Mouse (Mus musculus) stomach, embryonic 16.5 days (tissue): ENCODE measurements around the gene Gabrr2. TPM values are rescaled to one million over a fixed set of nuclear protein-coding genes. Genes with fewer than 3 reads are reported as not detected.
"Not testable (repeated sequence)": the region's sequence is repeated elsewhere in the genome, so short reads cannot be mapped to it uniquely, and the experiment has no call there.

Source experiments
- ATAC-seq: fragments of 200-750 bp; cut with Nextera tagmentation; 2 replicates; pipeline ENCODE4 v1.8.0; 2017; ENCODE audit warnings: moderate number of reproducible peaks, moderate TSS enrichment; ENCODE audit not compliant: insufficient read depth, low FRiP score
- H3K27ac ChIP-seq: fragments of 300-500 bp; sonication (generic); 2 replicates; pipeline ENCODE4 v1.5.1; 2014; ENCODE audit warnings: low read length
- H3K27me3 ChIP-seq: fragments of 300-500 bp; sonication (generic); 2 replicates; pipeline ENCODE4 v1.6.1; 2014; ENCODE audit warnings: low read length, control low read depth, mixed read lengths; ENCODE audit not compliant: control insufficient read depth, insufficient read depth
- H3K36me3 ChIP-seq: fragments of 300-500 bp; sonication (generic); 2 replicates; pipeline ENCODE4 v1.6.1; 2014; ENCODE audit warnings: low read length; ENCODE audit not compliant: control insufficient read depth, insufficient read depth
- H3K4me1 ChIP-seq: fragments of 300-500 bp; sonication (generic); 2 replicates; pipeline ENCODE4 v1.6.1; 2014; ENCODE audit warnings: low read length, control low read depth, mixed read lengths; ENCODE audit not compliant: control insufficient read depth, insufficient read depth
- H3K4me2 ChIP-seq: fragments of 300-500 bp; sonication (generic); 2 replicates; pipeline ENCODE4 v1.6.1; 2014; ENCODE audit warnings: low read depth, low read length, mixed read lengths
- H3K4me3 ChIP-seq: fragments of 300-500 bp; sonication (generic); replicated peaks from 2 replicates; pipeline ENCODE4 v1.5.1; 2014; ENCODE audit warnings: mild to moderate bottlenecking, low read length
- H3K9ac ChIP-seq: fragments of 300-500 bp; sonication (generic); 2 replicates; pipeline ENCODE4 v1.6.1; 2014; ENCODE audit warnings: low read length
- H3K9me3 ChIP-seq: fragments of 300-500 bp; sonication (generic); replicated peaks from 2 replicates; pipeline ENCODE4 v1.6.1; 2016; ENCODE audit warnings: low read length, control low read depth; ENCODE audit not compliant: control insufficient read depth
- WGBS: fragments of 180-500 bp; shearing (Covaris S2); extraction: QIAGEN DNeasy Blood & Tissue Kit; methylation state at CpG from one replicate; pipeline ENCODE4 v1.1.7; 2014; 5-methylcytosine and 5-hydroxymethylcytosine counted together
- polyA plus RNA-seq: library from polyadenylated mRNA; unstranded; fragments of >200 nt; fragmentation: Nextera tagmentation; extraction: Ambion mirVana; gene quantifications from 2 replicates; pipeline ENCODE4 v1.2.1, GENCODE M21; 2015

Gabrr2 gene
- polyA plus RNA-seq, 1 experiment from 2014 or later = 0.36 TPM

GRCm38 (mm10) chr4:33119118-33119517 is 56.3 kb downstream of the Gabrr2 start:
- H3K27me3 ChIP-seq = not testable (repeated sequence)

GRCm38 (mm10) chr4:33124493-33124892 is 61.7 kb downstream of the Gabrr2 start:
- ATAC-seq = no peak
- Histone ChIP-seq H3K4me3 (no peak overlapping the region), H3K4me1 (no peaks in the 10 kb centered on the region; the same call in 1 of the 2 replicates), H3K9ac (no peak overlapping the region), H3K27ac (no peak overlapping the region), H3K4me2 (no peak overlapping the region), H3K27me3 (no peaks in the 10 kb centered on the region), H3K36me3 (no peaks in the 10 kb centered on the region), H3K9me3 (no peaks in the 10 kb centered on the region)
- 82% methylated on average over 6 of the region's 6 CpGs for WGBS

More at GRCm38 (mm10) chr4:33119118-33119517, 56.3 kb downstream of the Gabrr2 start:
- not testable (repeated sequence) for H3K4me2 ChIP-seq, H3K27ac ChIP-seq, H3K4me1 ChIP-seq, H3K9me3 ChIP-seq, H3K9ac ChIP-seq, ATAC-seq, H3K4me3 ChIP-seq, H3K36me3 ChIP-seq
- 5% methylated on average over 3 of the region's 3 CpGs for WGBS

- H3K27ac ChIP-seq = no peak overlapping the region
- no peaks in the 10 kb centered on the region for H3K9me3 ChIP-seq
- 52% methylated on average over 10 of the region's 10 CpGs for WGBS
- no peak for ATAC-seq
- H3K9ac ChIP-seq = no peak overlapping the region
- no peak overlapping the region for H3K4me3 ChIP-seq
- no peak overlapping the region for H3K4me2 ChIP-seq
- no peaks in the 10 kb centered on the region; the same call in 1 of the 2 replicates for H3K4me1 ChIP-seq
- no peaks in the 10 kb centered on the region for H3K36me3 ChIP-seq
- H3K27me3 ChIP-seq = no peaks in the 10 kb centered on the region
Observed at GRCm38 (mm10) chr4:33125409-33126084, 62.7 kb downstream of the Gabrr2 start.

- H3K4me3 ChIP-seq = no peak within 1 kb of the TSS
- no peak within 1 kb of the TSS for H3K4me2 ChIP-seq
- ATAC-seq = no peak
- no peaks in the 10 kb centered on the region for H3K27me3 ChIP-seq
- no peaks in the 10 kb centered on the region for H3K9me3 ChIP-seq
- H3K4me1 ChIP-seq = no peaks in the 10 kb centered on the region
- no peaks in the 10 kb centered on the region for H3K36me3 ChIP-seq
- WGBS = 45% methylated on average over 11 of the region's 11 CpGs
- H3K27ac ChIP-seq = no peak within 1 kb of the TSS
- no peak within 1 kb of the TSS for H3K9ac ChIP-seq
Observed at GRCm38 (mm10) chr4:33132221-33132620, 69.4 kb downstream of the Gabrr2 start, which contains the start of gene Gabrr1. Gene Gabrr1 (plus strand): TSS chr4:33132521.

Other genes starting within 250 kb of the Gabrr2 start
- 5.6 and 6.3 TPM in 2 replicates for gene Ankrd6, start 112.2 kb upstream of the Gabrr2 start, polyA plus RNA-seq
- 4.0 and 7.5 TPM in 2 replicates for gene Rragd, start 80.0 kb upstream of the Gabrr2 start, polyA plus RNA-seq
- 44.3 and 48.9 TPM in 2 replicates for gene Ube2j1, start 31.6 kb upstream of the Gabrr2 start, polyA plus RNA-seq
- gene Gabrr1, start 69.5 kb downstream of the Gabrr2 start, polyA plus RNA-seq = not detected in 2 replicates
- gene Pm20d2, start 126.7 kb downstream of the Gabrr2 start, polyA plus RNA-seq = 0.67 and 0.96 TPM in 2 replicates
- 6.6 and 8.5 TPM in 2 replicates for gene Srsf12, start 146.0 kb downstream of the Gabrr2 start, polyA plus RNA-seq
- 57.0 and 61.1 TPM in 2 replicates for gene Pnrc1, start 227.2 kb downstream of the Gabrr2 start, polyA plus RNA-seq
- gene Rngtt, start 247.3 kb downstream of the Gabrr2 start, polyA plus RNA-seq = 19.0 and 22.6 TPM in 2 replicates